Mouse (Mus musculus) kidney, postnatal 25 days (tissue): ENCODE data around the gene Rnf167.

Source experiments
- DNase-seq, 2 experiments: peaks; one replicate each; pipeline ENCODE4 v3.0.0; 2021; ENCODE audit warnings: mixed read lengths in 2 of 2

The Rnf167 gene

DNA sequence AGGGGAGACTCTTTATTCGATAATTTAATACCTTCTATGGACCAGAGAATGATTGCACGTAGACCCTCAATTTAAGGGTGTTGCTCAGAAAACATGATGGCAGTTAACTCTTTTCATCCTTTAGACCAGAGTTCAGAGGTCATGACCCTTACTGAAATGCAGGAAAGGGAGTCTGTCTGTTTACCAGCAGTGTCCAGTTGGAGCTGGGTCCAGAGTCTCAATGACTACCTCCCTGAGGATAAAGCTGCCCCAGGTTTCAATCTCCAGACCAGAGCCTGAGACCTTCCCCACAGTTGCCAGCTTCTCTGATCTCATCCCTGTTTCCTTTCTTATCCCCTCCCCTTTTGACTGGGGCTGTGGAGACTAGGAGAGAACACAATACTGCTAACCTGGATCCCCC, 31.5 kb downstream of the Rnf167 start:
- peak in 1 of 2 experiments; percentile 31 for DNase-seq

DNA sequence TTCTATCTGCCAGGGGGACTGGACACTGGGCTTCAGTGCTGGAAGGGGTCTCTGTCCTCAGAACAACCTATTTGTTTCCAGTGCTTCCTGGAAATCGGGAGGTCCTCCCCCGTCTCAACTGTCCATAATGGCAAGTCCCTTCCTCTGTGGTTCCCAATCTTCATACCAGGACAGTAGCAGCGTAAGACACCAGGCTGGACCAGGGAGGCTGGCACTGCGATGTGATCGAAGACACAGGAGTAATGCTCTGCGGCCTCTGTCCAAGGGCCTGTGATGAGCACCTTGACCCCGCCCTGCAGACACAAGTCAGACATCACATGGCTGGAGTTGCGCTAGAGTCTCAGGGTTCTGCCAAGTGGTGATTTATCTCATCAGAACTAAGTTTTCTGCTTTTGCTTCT, 32.3 kb downstream of the Rnf167 start:
- peak in 1 of 2 experiments; percentile 32 for DNase-seq

DNA sequence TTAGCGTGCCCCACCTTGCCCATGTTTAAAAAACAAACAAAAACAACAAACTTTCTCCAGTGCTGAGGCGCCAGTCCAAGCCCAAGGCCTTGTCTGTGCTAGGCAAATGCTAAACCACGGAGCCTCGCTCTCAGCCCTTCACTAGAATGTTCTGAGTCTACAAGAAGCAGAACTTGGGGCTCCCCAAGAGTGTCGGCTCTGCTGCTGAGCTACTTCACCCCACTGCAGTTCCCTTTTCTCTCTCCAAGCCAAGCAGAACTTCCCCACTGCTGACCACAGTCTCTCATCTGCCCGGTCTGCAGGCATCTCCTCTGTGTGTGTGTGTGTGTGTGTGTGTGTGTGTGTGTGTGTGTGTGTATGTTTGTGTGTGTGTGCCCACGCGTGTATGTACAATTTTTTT, 32.9 kb downstream of the Rnf167 start:
- peak in 1 of 2 experiments; percentile 34 for DNase-seq

DNA sequence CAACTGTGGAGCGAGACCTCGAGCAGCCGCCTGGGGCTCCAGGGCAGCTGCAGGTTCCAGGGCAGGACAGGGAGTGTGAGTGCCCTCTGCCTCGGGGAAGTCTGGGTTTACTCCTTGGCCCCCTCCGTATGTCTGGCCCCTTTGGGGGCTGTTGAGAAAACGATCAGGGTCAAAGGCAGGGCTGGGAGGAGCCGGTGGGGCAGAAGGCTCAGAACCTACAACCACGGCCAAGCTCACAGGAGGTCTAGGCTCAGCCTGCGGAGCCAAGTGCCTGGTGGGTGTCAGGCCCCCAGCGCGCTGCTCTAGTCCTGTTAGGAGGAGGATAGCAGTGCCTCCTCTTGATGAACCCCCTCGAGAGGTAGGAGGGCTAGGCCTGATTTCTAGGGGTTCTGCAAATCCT, 34.1 kb downstream of the Rnf167 start:
- peak in 1 of 2 experiments; percentile 35 for DNase-seq

DNA sequence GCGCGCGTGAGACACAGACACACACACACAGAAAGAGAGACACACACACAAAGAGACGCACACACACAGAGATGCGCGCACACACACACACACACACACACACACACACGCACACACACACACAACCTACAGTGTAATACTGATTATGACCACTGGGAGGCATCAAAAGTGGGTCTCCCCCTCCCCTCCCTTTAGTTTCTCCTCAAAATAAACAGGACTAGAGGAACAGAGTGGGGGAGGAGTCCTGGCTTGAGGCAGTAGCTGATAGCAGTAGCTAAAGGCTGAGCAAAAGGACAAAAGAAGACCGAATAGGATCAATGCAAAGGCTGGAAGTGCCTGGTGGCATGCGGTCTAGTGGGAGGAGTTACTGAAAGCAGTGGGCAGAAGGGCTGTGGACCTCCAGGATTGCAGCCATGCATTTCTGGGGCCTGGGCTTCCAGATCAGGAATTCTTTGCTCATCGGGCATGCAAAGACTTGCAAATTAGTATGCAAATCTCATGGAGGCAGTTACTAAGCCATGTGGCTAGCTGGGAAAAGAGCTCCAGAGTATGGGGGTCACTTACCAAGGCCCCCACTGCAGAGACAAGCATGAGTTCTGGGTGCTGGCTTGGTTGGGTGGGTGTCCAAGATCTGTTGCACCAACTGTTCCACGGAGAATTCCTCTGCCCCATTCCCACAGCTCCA, 35.0 kb downstream of the Rnf167 start:
- DNase-seq = peak in 1 of 2 experiments; percentile 32

DNA sequence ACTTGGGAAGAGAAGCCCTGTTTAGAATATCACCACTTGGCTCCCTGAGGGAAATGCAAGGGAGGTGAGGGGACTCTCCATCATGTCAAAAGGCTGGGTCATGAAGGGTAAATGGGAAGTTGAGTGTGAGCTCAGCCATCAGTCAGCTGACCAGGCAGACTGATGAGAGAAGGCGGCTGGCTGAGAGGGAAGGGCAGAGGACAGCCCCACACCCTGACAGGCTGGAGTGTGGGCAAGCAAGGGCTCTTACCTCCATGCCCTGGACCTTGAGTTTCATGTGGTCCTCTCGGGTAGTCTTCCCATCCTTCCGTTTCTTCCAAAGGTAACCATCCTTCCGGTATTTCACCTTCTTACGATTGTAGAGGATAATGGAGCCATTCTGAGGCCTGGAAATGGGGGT, 36.6 kb downstream of the Rnf167 start:
- peak in 1 of 2 experiments; percentile 10 for DNase-seq

DNA sequence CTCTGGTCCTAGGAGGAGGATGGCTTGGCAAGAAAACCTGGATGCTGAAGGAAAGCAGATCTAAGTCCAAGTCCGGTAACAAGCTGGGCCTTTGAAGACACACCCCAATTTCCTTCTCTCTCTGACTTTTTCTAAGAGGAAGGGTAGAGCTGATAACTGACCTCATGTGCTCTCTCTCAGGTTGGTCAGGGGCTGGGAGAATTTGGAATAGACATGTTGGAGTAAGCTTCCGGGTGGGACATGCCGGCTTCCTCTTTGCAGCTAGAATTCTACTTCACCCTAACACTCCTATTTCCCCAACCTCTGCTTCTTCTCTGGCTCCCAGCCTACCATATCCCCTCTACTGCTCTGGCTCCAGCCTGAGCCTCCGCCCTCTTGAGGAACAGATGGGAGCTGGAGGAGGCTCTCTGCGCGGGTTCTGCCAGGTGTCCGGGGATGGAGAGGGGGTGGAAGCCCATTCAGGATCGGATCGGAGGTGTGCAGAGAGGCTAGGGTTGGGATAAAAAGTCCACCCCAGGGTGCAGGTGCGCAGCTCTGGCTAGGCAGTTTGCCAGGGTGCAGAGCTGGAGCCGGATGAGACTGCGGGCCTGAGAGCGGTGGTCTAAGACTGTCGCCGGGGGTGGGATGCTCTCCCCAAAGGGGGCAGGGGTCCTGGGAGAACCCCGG, 40.0 kb downstream of the Rnf167 start:
- DNase-seq = peak; percentile 30 to 67

DNA sequence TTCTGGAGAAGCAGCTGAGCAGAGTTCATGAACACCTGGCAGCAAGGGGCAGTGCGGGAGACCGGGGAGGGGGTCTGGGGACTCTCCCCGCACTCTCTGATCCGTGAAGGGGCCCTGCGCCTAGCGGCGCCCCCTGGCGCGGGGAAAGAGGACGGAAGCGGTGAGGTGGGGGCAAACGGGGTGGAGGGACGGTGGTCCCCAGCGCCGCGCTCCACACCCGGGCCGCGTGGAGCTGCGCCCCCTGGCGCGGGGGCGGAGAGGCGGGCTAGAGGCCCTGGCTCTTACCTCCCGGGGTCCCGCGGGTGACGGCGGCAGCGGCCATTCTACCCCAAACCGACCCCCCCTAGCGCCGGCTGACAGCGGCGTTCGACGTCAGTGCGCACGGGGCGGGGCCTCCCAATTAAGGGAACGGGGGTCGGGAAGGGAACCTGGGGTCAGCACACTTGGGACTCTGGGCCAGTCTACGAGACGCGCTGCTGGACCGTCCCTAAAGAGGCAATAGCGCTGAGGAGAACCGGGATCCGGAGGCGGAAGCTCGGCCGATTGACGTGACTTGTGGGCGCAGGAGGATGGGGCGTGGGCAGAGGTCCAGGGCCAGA, 40.7 kb downstream of the Rnf167 start, which contains the start of gene Camta2:
Gene Camta2, minus strand, starts transcription at position 505 of the 599 bp plus-strand sequence.
- peak; percentile 94 to 95 for DNase-seq

DNA sequence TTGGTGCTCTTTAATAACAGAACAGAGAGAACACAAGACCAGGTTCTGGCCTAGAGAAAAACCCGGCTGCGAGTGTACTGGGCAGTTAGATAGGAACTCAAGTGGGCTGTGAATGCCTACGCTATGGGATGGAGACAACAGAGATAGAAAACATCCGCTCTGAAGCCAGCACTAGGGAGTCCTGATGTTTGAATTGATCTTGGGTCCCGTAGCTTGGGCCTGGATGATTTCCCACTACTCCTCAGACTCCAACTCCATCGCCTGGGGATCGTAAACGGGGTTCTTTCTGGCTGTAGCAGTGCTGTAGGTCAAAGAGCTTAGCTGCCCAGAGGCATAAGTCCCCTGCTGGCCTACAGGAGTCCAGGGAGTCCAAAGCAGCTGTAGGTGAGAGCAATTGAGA, 41.3 kb downstream of the Rnf167 start:
- DNase-seq = peak in 1 of 2 experiments; percentile 38

DNA sequence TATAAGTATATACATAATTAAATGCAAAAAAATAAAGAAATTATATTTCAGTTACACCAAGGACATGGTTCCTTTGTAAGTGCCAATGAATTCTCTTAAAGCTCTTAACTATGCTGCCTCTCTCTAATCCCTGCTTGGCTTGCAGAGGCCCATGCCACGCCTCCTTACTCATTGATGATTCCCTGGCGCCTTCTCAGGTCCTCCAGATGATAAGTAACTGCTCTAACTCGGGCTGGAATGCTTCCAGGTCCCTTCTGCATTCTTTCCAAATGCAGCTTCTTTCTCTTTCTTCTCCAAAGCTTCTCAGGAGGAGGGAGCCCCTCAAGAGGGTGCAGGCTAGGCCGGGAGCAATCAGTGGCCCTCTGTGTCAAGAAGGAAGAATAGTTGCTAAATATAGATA, 42.5 kb downstream of the Rnf167 start:
- peak; percentile 47 to 61 for DNase-seq

DNA sequence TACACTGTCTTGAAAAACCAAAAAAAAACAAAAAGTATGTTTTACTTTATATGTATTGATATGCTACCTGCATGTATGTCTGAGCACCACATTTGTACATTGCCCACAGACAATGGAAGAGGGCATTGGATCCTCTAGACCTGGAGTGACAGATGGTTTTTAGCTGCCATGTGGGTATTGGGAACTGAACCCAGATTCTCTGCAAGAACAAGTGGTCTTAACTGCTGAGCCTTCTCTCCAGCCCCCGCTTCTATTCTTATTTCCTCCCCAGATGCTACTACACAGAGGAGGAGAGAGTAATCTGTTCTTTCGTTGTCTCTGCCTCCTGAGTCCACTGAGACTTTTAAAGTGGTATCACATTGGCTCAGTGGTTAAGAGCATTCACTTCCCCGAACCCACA, 46.5 kb downstream of the Rnf167 start:
- no peak for DNase-seq

DNA sequence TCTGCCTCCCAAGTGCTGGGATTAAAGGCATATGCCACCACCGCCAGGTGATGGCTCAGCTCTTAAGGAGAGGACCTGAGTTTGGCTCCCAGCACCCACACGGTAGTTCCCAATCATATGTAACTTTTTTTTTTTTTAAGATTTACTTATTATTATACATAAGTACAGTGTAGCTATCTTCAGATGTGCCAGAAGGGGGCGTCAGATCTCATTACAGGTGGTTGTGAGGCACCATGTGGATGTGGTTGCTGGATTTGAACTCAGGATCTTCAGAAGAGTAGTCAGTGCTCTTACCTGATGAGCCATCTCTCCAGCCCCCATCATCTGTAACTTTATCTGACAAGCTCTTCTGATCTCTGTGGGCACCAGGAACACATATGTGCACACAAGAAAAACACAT, 50.3 kb downstream of the Rnf167 start:
- DNase-seq = peak in 1 of 2 experiments; percentile 20

DNA sequence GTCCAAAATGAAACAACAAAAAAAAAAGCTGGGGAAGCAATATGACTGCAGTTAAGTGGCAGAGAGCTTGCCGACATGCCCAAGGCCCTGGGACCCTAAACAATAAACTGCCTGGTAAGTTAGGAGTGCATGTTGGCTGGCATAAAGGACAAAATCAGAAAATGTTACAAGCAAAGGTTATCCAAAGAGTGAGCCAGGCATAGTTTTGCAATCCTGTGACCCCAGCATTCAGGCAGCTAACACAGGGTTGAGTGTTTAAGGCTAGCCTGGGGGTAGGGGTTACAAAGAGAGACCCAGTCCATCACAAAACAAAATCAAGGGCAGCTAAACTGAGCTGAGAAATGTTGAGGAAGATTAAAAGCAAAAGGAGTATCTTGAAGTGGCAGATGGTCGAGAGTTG, 52.0 kb downstream of the Rnf167 start:
- peak in 1 of 2 experiments; percentile 21 for DNase-seq

DNA sequence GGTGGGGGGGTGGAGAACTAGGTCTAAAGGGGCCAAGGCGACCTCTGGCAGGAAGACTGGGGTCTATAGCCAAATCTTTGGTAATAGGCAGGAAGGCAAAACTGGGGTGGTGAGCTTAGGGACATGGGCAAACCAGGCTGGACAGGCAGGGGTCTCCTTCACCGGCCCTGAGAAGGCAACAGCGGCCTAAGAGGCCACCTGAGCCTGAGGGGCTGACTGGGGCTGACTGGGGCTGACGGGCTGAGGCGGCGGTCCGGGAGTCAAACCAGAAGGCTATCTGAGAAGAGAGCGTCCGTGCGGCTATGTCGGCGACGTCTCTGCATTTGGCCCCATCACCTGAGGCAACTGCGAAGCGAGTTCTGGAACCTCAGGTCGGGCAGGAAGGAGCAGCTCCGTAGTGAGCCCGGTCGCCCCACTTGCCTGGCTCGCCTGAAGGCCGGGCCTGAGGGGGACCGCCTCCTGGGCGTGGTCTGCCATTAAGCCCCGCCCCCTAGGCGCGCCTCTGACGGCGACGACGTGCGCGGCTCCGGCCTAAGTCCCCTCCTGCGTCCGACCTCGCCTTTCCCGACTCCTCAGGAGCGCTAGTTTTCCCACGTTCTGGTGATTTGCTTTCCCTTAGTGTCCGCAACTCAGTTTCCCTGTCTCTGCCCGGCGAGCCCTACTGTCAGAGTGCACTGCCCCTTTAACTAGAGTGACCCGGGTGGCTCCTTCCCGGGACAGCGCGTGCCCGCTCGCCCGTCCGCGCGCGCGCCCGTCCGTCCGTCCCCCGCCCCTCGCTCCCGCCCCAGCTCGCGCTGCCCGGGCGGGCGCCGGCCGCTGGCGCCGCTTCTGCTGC, 52.9 kb downstream of the Rnf167 start, which contains the start of the genes Inca1 and Kif1c:
Gene Inca1, minus strand, starts transcription at position 434 of the 835 bp plus-strand sequence.
Gene Kif1c, plus strand, starts transcription at position 827 of the 835 bp plus-strand sequence.
- DNase-seq = peak; percentile 95 to 96

DNA sequence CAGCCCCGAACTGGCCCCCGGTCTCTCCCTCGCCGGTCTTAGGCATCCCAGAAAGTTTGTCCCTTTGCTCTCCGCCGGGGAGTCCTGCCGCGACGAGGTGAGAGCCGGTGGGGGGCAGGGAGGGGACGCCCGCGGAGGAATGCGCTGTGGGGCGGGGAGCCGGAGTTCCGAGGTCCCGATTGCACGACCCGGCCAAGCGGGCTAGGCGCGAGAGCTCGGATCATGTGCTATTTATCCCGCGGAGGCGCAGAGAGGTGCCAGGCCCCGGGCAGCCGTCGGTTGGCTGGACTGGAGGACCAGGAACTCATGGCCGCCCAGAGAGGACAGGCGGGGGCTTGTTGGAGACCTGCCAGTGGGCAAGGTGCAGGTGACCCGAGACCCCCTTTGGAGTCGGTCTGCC, 53.6 kb downstream of the Rnf167 start:
- DNase-seq = peak; percentile 85 to 93
